Mouse (Mus musculus): ENCODE data around the gene Gm43302. TPM values are rescaled to one million over a fixed set of nuclear protein-coding genes. Genes with fewer than 3 reads are reported as not detected.
"Not testable (repeated sequence)": the region's sequence is repeated elsewhere in the genome, so short reads cannot be mapped to it uniquely, and the experiment has no call there.

Gm43302 gene
- polyA plus RNA-seq, 1 experiment from 2014 or later: not detected

DNA sequence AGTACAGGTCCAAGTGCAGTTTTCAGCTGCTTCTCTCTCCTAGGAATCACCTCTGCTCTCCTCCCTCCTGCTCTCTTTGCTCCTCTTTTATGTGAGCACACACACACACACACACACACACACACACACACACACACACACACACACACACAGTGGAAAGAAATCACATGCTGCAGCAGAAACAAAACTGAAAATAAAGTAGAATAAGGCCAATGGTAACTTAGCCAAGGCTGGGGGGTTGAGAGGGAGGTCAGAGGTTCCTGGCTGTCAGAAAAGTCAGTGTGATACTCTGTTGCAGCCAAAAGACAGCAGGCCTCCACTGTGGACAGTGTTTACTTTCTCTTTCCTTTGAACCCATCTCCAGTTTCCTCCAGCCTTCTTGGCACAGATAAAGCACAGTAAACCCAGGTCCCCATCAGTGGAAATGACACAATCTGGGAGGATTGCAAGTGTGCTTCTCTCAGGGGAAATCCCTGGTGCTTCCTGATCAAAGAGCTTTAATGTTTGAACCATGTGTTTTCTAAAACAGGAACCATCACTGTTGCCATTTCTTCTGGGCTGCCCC, 53.9 kb downstream of the Gm43302 start, which contains the start of gene Gbp10:
Gene Gbp10, minus strand, starts transcription at position 51 of the 565 bp plus-strand sequence.
- not testable (repeated sequence) for H3K4me2 ChIP-seq (ENCODE audit: low read length); H3K9ac ChIP-seq (ENCODE audit: low read length); ATAC-seq (replicated peaks; ENCODE audit: low FRiP score, low TSS enrichment, low read depth); H3K4me1 ChIP-seq (replicated peaks; ENCODE audit: control insufficient read depth, insufficient read depth, low read length); DNase-seq (ENCODE audit: low spot score); H3K9me3 ChIP-seq (ENCODE audit: control insufficient read depth, low read length); H3K4me3 ChIP-seq (ENCODE audit: low read depth, low read length); H3K27me3 ChIP-seq (replicated peaks; ENCODE audit: control insufficient read depth, insufficient read depth, low read length); H3K27ac ChIP-seq (ENCODE audit: low read depth); H3K36me3 ChIP-seq (ENCODE audit: control insufficient read depth, insufficient read depth, low read length)

- not testable (repeated sequence) for H3K9me3 ChIP-seq (ENCODE audit: control insufficient read depth, low read length); H3K27me3 ChIP-seq (replicated peaks; ENCODE audit: control insufficient read depth, insufficient read depth, low read length); H3K4me1 ChIP-seq (replicated peaks; ENCODE audit: control insufficient read depth, insufficient read depth, low read length); H3K4me3 ChIP-seq (ENCODE audit: low read depth, low read length); DNase-seq (ENCODE audit: low spot score); H3K27ac ChIP-seq (ENCODE audit: low read depth); H3K9ac ChIP-seq (ENCODE audit: low read length); ATAC-seq (replicated peaks; ENCODE audit: low FRiP score, low TSS enrichment, low read depth); H3K36me3 ChIP-seq (ENCODE audit: control insufficient read depth, insufficient read depth, low read length); H3K4me2 ChIP-seq (ENCODE audit: low read length)
- WGBS: 86% methylated on average over 1 of the region's 1 CpGs
Observed at GRCm38 (mm10) chr5:105238402-105238801, 55.1 kb downstream of the Gm43302 start.

DNA sequence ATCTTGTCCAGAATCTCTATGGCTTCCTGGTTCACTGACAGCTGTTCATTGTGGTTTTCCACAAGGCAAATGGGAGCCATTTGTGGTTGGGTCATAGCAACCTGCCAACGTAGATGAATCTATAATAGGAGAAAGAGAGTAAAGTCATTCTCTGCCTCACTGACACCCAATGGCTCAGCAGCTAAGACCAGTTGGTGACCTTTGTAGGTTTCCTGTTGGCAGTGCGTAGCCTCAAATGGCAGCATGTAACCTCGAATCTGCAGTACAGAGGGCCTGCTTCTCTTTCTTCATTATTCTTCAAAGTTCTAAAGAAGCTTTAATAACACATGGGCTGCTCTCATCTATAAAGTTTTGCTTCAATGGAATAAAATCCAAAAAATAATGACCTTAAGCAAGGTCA, 57.5 kb downstream of the Gm43302 start:
- WGBS: 87% methylated on average over 3 of the region's 3 CpGs
- H3K27me3 ChIP-seq (replicated peaks; ENCODE audit: control insufficient read depth, insufficient read depth, low read length); H3K4me3 ChIP-seq (ENCODE audit: low read depth, low read length); H3K4me2 ChIP-seq (ENCODE audit: low read length); H3K27ac ChIP-seq (ENCODE audit: low read depth); H3K9ac ChIP-seq (ENCODE audit: low read length); H3K4me1 ChIP-seq (replicated peaks; ENCODE audit: control insufficient read depth, insufficient read depth, low read length); DNase-seq (ENCODE audit: low spot score); H3K36me3 ChIP-seq (ENCODE audit: control insufficient read depth, insufficient read depth, low read length); H3K9me3 ChIP-seq (ENCODE audit: control insufficient read depth, low read length); ATAC-seq (replicated peaks; ENCODE audit: low FRiP score, low TSS enrichment, low read depth): not testable (repeated sequence)

GRCm38 (mm10) chr5:105208957-105209356, 84.5 kb downstream of the Gm43302 start:
- not testable (repeated sequence) for ATAC-seq (replicated peaks; ENCODE audit: low FRiP score, low TSS enrichment, low read depth); H3K9ac ChIP-seq (ENCODE audit: low read length); H3K4me2 ChIP-seq (ENCODE audit: low read length); H3K4me3 ChIP-seq (ENCODE audit: low read depth, low read length); H3K27me3 ChIP-seq (replicated peaks; ENCODE audit: control insufficient read depth, insufficient read depth, low read length); H3K36me3 ChIP-seq (ENCODE audit: control insufficient read depth, insufficient read depth, low read length); H3K4me1 ChIP-seq (replicated peaks; ENCODE audit: control insufficient read depth, insufficient read depth, low read length); H3K27ac ChIP-seq (ENCODE audit: low read depth); H3K9me3 ChIP-seq (ENCODE audit: control insufficient read depth, low read length); DNase-seq (ENCODE audit: low spot score)
- no CpG with 5 or more reads among the region's 3 CpGs for WGBS

DNA sequence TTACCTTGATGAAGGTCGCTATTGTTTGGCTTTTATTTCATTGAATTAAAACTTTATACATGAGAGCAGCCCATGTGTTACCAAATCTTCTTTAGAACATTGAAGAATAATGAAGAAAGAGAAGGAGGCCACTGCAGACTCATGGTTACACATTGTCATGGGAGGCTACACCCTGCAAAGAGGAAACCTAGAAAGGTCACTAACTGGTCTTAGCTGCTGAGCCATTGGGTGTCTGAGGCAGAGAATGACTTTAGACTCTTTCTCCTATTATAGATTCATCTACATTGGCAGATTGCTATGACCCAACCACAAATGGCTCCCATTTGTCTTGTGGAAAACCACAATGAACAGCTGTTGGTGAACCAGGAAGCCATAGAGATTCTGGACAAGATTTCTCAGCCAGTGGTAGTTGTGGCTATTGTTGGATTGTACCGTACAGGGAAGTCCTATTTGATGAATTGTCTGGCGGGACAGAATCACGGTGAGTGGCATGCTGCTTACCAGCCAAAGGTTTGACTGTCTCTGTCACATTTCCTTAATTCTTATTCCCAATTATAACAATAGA, 92.6 kb downstream of the Gm43302 start:
- not testable (repeated sequence) for H3K27ac ChIP-seq (ENCODE audit: low read depth); DNase-seq (ENCODE audit: low spot score); H3K27me3 ChIP-seq (replicated peaks; ENCODE audit: control insufficient read depth, insufficient read depth, low read length); H3K4me2 ChIP-seq (ENCODE audit: low read length); ATAC-seq (replicated peaks; ENCODE audit: low FRiP score, low TSS enrichment, low read depth); H3K9me3 ChIP-seq (ENCODE audit: control insufficient read depth, low read length); H3K36me3 ChIP-seq (ENCODE audit: control insufficient read depth, insufficient read depth, low read length); H3K4me1 ChIP-seq (replicated peaks; ENCODE audit: control insufficient read depth, insufficient read depth, low read length); H3K4me3 ChIP-seq (ENCODE audit: low read depth, low read length); H3K9ac ChIP-seq (ENCODE audit: low read length)
- 82% methylated on average over 4 of the region's 4 CpGs for WGBS

DNA sequence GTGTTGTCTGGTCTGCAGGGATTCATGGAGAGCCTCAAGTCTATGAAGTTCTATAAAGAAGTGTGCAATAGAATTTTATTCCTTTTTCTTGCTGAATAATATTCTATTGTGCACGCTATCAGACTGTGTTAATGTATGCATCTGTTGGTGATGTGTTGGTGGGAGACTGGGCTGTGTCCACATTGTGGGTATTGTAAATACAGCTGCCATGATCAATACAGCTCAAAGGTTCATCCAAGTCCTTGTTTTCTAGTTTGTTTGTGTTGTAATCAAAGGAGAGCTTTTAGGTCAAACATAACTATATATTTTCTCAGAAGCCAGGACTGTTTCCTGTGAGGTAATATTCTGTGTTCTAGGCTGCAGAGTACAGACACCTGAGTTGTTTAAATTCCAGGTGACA, 94.3 kb downstream of the Gm43302 start:
- not testable (repeated sequence) for DNase-seq (ENCODE audit: low spot score); H3K4me3 ChIP-seq (ENCODE audit: low read depth, low read length); H3K4me2 ChIP-seq (ENCODE audit: low read length); H3K4me1 ChIP-seq (replicated peaks; ENCODE audit: control insufficient read depth, insufficient read depth, low read length); H3K27ac ChIP-seq (ENCODE audit: low read depth); H3K36me3 ChIP-seq (ENCODE audit: control insufficient read depth, insufficient read depth, low read length); ATAC-seq (replicated peaks; ENCODE audit: low FRiP score, low TSS enrichment, low read depth); H3K27me3 ChIP-seq (replicated peaks; ENCODE audit: control insufficient read depth, insufficient read depth, low read length); H3K9me3 ChIP-seq (ENCODE audit: control insufficient read depth, low read length); H3K9ac ChIP-seq (ENCODE audit: low read length)
- 97% methylated on average over 1 of the region's 1 CpGs for WGBS

- not testable (repeated sequence) for DNase-seq (ENCODE audit: low spot score); ATAC-seq (replicated peaks; ENCODE audit: low FRiP score, low TSS enrichment, low read depth)
Observed at GRCm38 (mm10) chr5:105197915-105198560, 95.5 kb downstream of the Gm43302 start.

DNA sequence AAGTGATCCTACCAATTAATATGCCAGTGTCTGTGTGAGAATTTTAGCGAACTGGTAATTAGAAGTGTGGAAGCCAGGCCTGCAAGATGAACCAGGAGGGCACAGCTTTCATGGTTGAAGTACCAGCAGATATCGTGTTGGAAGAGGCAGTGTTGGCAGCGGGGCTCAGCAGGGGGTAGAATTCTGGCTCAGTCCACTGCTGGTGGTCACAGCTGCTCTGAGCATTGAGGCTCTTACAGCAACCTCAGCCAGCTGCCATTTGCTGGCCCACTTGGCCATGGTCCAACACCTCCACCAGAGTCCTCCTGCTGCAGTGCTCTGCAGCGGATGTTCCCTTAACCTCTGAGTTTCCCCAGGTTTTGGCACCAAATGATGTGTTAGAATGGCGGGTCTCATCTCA, 97.2 kb downstream of the Gm43302 start:
- H3K36me3 ChIP-seq (ENCODE audit: control insufficient read depth, insufficient read depth, low read length); H3K27ac ChIP-seq (ENCODE audit: low read depth); H3K4me1 ChIP-seq (replicated peaks; ENCODE audit: control insufficient read depth, insufficient read depth, low read length); ATAC-seq (replicated peaks; ENCODE audit: low FRiP score, low TSS enrichment, low read depth); H3K27me3 ChIP-seq (replicated peaks; ENCODE audit: control insufficient read depth, insufficient read depth, low read length); H3K4me3 ChIP-seq (ENCODE audit: low read depth, low read length); H3K9me3 ChIP-seq (ENCODE audit: control insufficient read depth, low read length); H3K4me2 ChIP-seq (ENCODE audit: low read length); DNase-seq (ENCODE audit: low spot score); H3K9ac ChIP-seq (ENCODE audit: low read length): not testable (repeated sequence)
- 86% methylated on average over 5 of the region's 5 CpGs for WGBS

More at GRCm38 (mm10) chr5:105197915-105198560, 95.5 kb downstream of the Gm43302 start:
- not testable (repeated sequence) for H3K27ac ChIP-seq (ENCODE audit: low read depth); H3K9me3 ChIP-seq (ENCODE audit: control insufficient read depth, low read length); H3K9ac ChIP-seq (ENCODE audit: low read length); H3K36me3 ChIP-seq (ENCODE audit: control insufficient read depth, insufficient read depth, low read length); H3K27me3 ChIP-seq (replicated peaks; ENCODE audit: control insufficient read depth, insufficient read depth, low read length); H3K4me2 ChIP-seq (ENCODE audit: low read length); H3K4me1 ChIP-seq (replicated peaks; ENCODE audit: control insufficient read depth, insufficient read depth, low read length); H3K4me3 ChIP-seq (ENCODE audit: low read depth, low read length)

DNA sequence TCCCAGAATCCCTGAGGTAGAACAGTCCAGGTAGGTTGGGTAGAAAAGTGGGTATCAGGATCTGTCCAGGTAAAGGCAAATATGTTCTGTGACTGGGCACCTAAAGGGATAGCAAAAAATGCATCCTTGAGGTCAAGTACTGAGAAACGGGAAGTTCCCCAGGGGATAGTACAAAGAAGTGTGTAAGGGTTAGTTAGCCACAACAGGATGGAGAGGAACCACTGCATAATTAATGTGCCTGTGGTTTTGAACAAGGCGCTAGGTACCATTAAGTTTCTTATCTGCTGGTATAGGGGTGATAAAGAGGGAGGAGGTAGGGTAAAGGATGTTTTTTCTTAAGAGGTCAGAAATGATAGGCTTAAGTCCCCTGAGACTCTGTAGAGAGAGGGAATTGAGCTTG, 101.0 kb downstream of the Gm43302 start:
- H3K36me3 ChIP-seq (ENCODE audit: control insufficient read depth, insufficient read depth, low read length); H3K9ac ChIP-seq (ENCODE audit: low read length); H3K27me3 ChIP-seq (replicated peaks; ENCODE audit: control insufficient read depth, insufficient read depth, low read length); H3K4me1 ChIP-seq (replicated peaks; ENCODE audit: control insufficient read depth, insufficient read depth, low read length); H3K27ac ChIP-seq (ENCODE audit: low read depth); H3K4me3 ChIP-seq (ENCODE audit: low read depth, low read length); H3K4me2 ChIP-seq (ENCODE audit: low read length); DNase-seq (ENCODE audit: low spot score); ATAC-seq (replicated peaks; ENCODE audit: low FRiP score, low TSS enrichment, low read depth); H3K9me3 ChIP-seq (ENCODE audit: control insufficient read depth, low read length): not testable (repeated sequence)
- WGBS: 82% methylated on average over 2 of the region's 2 CpGs
